15 mouse cellular contexts compared by ENCODE assay signal in genomic region chr6:116024666-116025065, GRCm38 (mm10).
"Had no signal": no experiment of that assay in that cellular context is flagged by ENCODE, and none has a peak within 500 bp of the region (broad histone marks: within the 10 kb centered on the region; RNA-seq: fewer than 3 reads in every experiment).

No protein-coding gene starts in this region.

- DNase-seq: gastrocnemius, postnatal 14 days; gastrocnemius, postnatal 36 days; heart, adult 2 months; heart, postnatal 14 days; heart, postnatal 36 days; kidney, adult 18-20 months; kidney, adult 8-10 months; kidney, postnatal 10 days; kidney, postnatal 25 days; kidney, postnatal 4 days; liver had no signal

- ATAC-seq: hindbrain, embryonic 16.5 days; inflammation-experienced regulatory T-cells, adult 6 months; intestine, embryonic 15.5 days; intestine, postnatal 0 days had no signal
